Mouse (Mus musculus): ENCODE results near the gene Rnf222. TPM values are rescaled to one million over a fixed set of nuclear protein-coding genes. Genes with fewer than 3 reads are reported as not detected.

The Rnf222 gene
- polyA plus RNA-seq (2012; rRNA removed) = 0.05 and 0.09 TPM in 2 replicates

DNA sequence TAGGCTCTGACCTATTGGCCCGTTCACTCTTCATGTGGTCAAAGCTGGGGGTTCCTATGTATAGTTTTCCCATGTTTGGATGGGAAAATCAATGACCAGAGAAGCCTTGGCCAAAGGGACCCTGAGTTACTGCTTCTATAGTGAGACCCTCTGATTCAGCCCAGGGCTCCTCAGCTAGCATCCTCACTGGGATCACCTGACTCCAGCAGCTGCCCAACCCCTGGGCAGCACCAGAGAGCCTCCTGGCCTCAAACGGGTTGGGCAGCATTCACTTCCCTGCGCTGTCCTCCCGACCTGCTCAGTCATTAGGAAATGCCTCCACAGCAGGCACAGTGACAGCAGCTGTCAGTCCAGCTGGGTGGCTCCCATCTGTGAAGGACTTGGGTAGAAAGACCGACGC is at the start of gene Rnf222:
Gene Rnf222, plus strand, starts transcription at position 301 of the 400 bp plus-strand sequence.

GRCm38 (mm10) chr11:68871748-68872147 is 16.6 kb upstream of the Rnf222 start, which contains the start of gene Ndel1:
Gene Ndel1 (minus strand): TSS chr11:68871858.

DNA sequence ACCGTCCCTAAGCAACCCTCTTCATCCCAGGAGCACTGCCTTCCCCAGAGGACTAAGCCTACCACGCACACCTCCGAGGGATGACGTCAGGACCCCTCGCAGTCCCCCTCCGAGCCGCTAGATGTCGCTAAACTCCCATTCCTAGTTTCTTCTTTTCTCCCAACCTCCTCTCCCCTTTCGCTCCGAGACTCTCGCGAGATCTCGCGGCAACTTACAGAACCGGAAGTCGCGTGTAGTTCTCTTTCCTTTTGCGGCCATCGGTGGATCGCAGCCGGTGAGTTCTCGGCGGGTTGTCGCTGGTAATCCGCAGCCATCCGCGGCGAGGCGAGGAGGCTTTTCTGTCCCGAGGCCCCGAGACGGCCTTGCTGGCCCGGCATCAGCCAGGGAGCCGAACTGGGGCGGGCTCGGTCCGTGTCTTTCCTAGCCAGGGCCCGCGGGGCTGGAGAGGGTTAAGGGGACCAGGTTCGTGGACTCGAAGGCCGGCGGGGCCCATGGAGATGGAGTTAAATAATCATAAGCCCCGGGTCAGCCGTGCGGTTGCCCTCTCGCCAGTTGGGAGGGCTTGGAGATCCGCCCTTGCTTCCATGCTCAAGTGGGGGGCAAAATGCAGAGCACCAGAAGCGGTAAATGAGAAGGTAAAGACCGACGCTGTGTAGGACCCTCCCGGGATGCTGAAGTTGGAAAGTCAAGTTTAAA is 13.1 kb downstream of the Rnf222 start, which contains the start of gene Rpl26:
Gene Rpl26, plus strand, starts transcription at position 233 of the 696 bp plus-strand sequence.

DNA sequence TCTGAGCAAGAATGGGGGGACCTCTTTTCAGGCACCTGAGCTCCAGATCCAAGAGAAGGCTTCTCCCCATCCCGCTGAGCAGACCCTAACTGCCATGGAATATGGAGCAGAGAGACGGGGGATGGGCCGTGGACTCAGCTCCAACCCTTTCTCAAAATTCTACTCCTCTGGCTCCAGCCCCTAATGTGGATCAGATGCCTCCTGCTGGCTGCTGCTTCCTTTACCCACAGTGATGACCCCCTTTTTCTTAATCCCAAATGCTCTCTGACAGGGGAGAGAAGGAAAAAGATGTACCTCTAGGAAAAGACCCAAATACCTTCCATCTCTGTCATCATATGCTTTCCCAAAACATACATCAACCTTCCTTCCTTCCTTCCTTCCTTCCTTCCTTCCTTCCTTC is 38.6 kb downstream of the Rnf222 start, which contains the start of gene Odf4:
Gene Odf4, minus strand, starts transcription at position 101 of the 400 bp plus-strand sequence.

Other genes starting within 250 kb of the Rnf222 start
- 155 and 158 TPM in 2 replicates for gene Myh10, start 197.0 kb upstream of the Rnf222 start, polyA plus RNA-seq (2012; rRNA removed)
- 64.1 and 65.1 TPM in 2 replicates for gene Ndel1, start 16.7 kb upstream of the Rnf222 start, polyA plus RNA-seq (2012; rRNA removed)
- 2,655 and 2,766 TPM in 2 replicates for gene Rpl26, start 13.0 kb downstream of the Rnf222 start, polyA plus RNA-seq (2012; rRNA removed)
- gene Odf4, start 38.5 kb downstream of the Rnf222 start, polyA plus RNA-seq (2012; rRNA removed) = 3.6 and 4.4 TPM in 2 replicates
- gene Arhgef15, start 68.9 kb downstream of the Rnf222 start, polyA plus RNA-seq (2012; rRNA removed) = 25.8 and 37.0 TPM in 2 replicates
- gene Slc25a35, start 79.6 kb downstream of the Rnf222 start, polyA plus RNA-seq (2012; rRNA removed) = 2.8 and 4.0 TPM in 2 replicates
- gene Rangrf, start 86.6 kb downstream of the Rnf222 start, polyA plus RNA-seq (2012; rRNA removed) = 28.5 and 29.6 TPM in 2 replicates
- gene Pfas, start 119.9 kb downstream of the Rnf222 start, polyA plus RNA-seq (2012; rRNA removed) = 22.2 and 22.3 TPM in 2 replicates
- gene Ctc1, start 127.4 kb downstream of the Rnf222 start, polyA plus RNA-seq (2012; rRNA removed) = 113 and 118 TPM in 2 replicates
- 64.2 and 75.8 TPM in 2 replicates for gene Aurkb, start 157.1 kb downstream of the Rnf222 start, polyA plus RNA-seq (2012; rRNA removed)
- gene Borcs6, start 171.2 kb downstream of the Rnf222 start, polyA plus RNA-seq (2012; rRNA removed) = 18.7 and 19.3 TPM in 2 replicates
- gene Tmem107, start 182.3 kb downstream of the Rnf222 start, polyA plus RNA-seq (2012; rRNA removed) = 28.7 and 30.3 TPM in 2 replicates
- 230 and 263 TPM in 2 replicates for gene Vamp2, start 199.9 kb downstream of the Rnf222 start, polyA plus RNA-seq (2012; rRNA removed)
- gene Per1, start 206.7 kb downstream of the Rnf222 start, polyA plus RNA-seq (2012; rRNA removed) = 11.7 and 14.5 TPM in 2 replicates
- 0.32 and 0.58 TPM in 2 replicates for gene Hes7, start 231.9 kb downstream of the Rnf222 start, polyA plus RNA-seq (2012; rRNA removed)
- 0.36 and 0.44 TPM in 2 replicates for gene 9130213A22Rik, start 234.0 kb downstream of the Rnf222 start, polyA plus RNA-seq (2012; rRNA removed)
- gene Aloxe3, start 237.3 kb downstream of the Rnf222 start, polyA plus RNA-seq (2012; rRNA removed) = 2.3 and 2.7 TPM in 2 replicates

All from central nervous system, embryonic 14 days (tissue).